Mouse (Mus musculus) megakaryocyte, embryonic 14.5 days (primary cell): Measurements from ENCODE around the gene Trim47. TPM values are rescaled to one million over a fixed set of nuclear protein-coding genes. Genes with fewer than 3 reads are reported as not detected.

Source experiments
- H3K27me3 ChIP-seq: replicated peaks from 2 replicates; pipeline ENCODE3; 2012; ENCODE audit warnings: inconsistent platforms
- H3K36me3 ChIP-seq: replicated peaks from 2 replicates; pipeline ENCODE3; 2012; ENCODE audit warnings: low read length, inconsistent platforms, mixed read lengths
- H3K4me1 ChIP-seq: 2 replicates; pipeline ENCODE4 v1.6.1; 2012; ENCODE audit warnings: inconsistent platforms
- H3K4me3 ChIP-seq: replicated peaks from 2 replicates; pipeline ENCODE3; 2012; ENCODE audit warnings: moderate library complexity, mild to moderate bottlenecking, inconsistent platforms
- H3K9me3 ChIP-seq: 2 replicates; pipeline ENCODE4 v1.6.1; 2012; ENCODE audit warnings: inconsistent platforms
- FLI1 ChIP-seq: IDR thresholded peaks from 2 replicates; pipeline ENCODE4 v1.6.1; 2012; ENCODE audit warnings: low read length, inconsistent platforms, mixed read lengths
- GATA1 ChIP-seq: IDR thresholded peaks from 3 replicates; pipeline ENCODE4 v1.6.1; 2012; ENCODE audit warnings: mixed read lengths, low read length, inconsistent platforms, borderline replicate concordance
- polyA plus RNA-seq: library from polyadenylated mRNA; stranded (reverse); fragments of >175 nt; gene quantifications from 2 replicates; pipeline ENCODE4 v1.2.3, GENCODE M21; 2012; ENCODE audit warnings: low replicate concordance; ENCODE audit not compliant: insufficient read depth

The Trim47 gene
- polyA plus RNA-seq, result 6.9 and 23.5 TPM in 2 replicates

GRCm38 (mm10) chr11:116127156-116127980 is at the start of gene Trim47:
Trim47 (minus strand) TSS chr11:116127210.
- no peak within 1 kb of the TSS for H3K4me3 ChIP-seq
- H3K36me3 ChIP-seq, result peaks cover 81% of the 10 kb centered on the region
- H3K9me3 ChIP-seq, result peaks cover 12% of the 10 kb centered on the region
- TF ChIP-seq FLI1 (no peak), GATA1 (no peak)
- no peaks in the 10 kb centered on the region for H3K27me3 ChIP-seq
- peaks cover 64% of the 10 kb centered on the region for H3K4me1 ChIP-seq

GRCm38 (mm10) chr11:116176010-116176409 is 49.0 kb upstream of the Trim47 start:
- Histone ChIP-seq H3K9me3 (no peaks in the 10 kb centered on the region), H3K4me1 (peaks cover 12% of the 10 kb centered on the region), H3K36me3 (peaks cover 96% of the 10 kb centered on the region), H3K4me3 (no peak overlapping the region), H3K27me3 (no peaks in the 10 kb centered on the region)
- TF ChIP-seq GATA1, result no peak
- TF ChIP-seq FLI1, result no peak

- Histone ChIP-seq H3K36me3 (peaks cover 90% of the 10 kb centered on the region), H3K9me3 (no peaks in the 10 kb centered on the region), H3K27me3 (no peaks in the 10 kb centered on the region), H3K4me1 (peaks cover 12% of the 10 kb centered on the region), H3K4me3 (no peak overlapping the region)
- TF ChIP-seq FLI1 (no peak), GATA1 (no peak)
Observed at GRCm38 (mm10) chr11:116174775-116175448, 47.9 kb upstream of the Trim47 start.

- H3K27me3 ChIP-seq, result no peaks in the 10 kb centered on the region
- H3K36me3 ChIP-seq, result peaks cover 63% of the 10 kb centered on the region
- no peak overlapping the region for H3K4me3 ChIP-seq
- peaks cover 30% of the 10 kb centered on the region for H3K4me1 ChIP-seq
- no peak for TF ChIP-seq FLI1
- TF ChIP-seq GATA1, result no peak
- no peaks in the 10 kb centered on the region for H3K9me3 ChIP-seq
Observed at GRCm38 (mm10) chr11:116171959-116172358, 44.9 kb upstream of the Trim47 start.

GRCm38 (mm10) chr11:116170003-116170800 is 43.2 kb upstream of the Trim47 start:
- H3K4me3 ChIP-seq, result no peak overlapping the region
- H3K4me1 ChIP-seq, result peaks cover 44% of the 10 kb centered on the region
- H3K27me3 ChIP-seq, result no peaks in the 10 kb centered on the region
- H3K9me3 ChIP-seq, result no peaks in the 10 kb centered on the region
- peaks cover 60% of the 10 kb centered on the region for H3K36me3 ChIP-seq
- no peak for TF ChIP-seq GATA1
- no peak for TF ChIP-seq FLI1

GRCm38 (mm10) chr11:116169214-116169613 is 42.2 kb upstream of the Trim47 start:
- peaks cover 48% of the 10 kb centered on the region for H3K4me1 ChIP-seq
- TF ChIP-seq GATA1 (no peak), FLI1 (no peak)
- no peaks in the 10 kb centered on the region for H3K27me3 ChIP-seq
- peaks cover 60% of the 10 kb centered on the region for H3K36me3 ChIP-seq
- H3K9me3 ChIP-seq, result no peaks in the 10 kb centered on the region
- no peak overlapping the region for H3K4me3 ChIP-seq

GRCm38 (mm10) chr11:116167884-116168439 is 41.0 kb upstream of the Trim47 start, which contains the start of gene Fbf1:
Fbf1 (minus strand) TSS chr11:116168166.
- TF ChIP-seq GATA1, result no peak
- no peak for TF ChIP-seq FLI1
- no peaks in the 10 kb centered on the region for H3K9me3 ChIP-seq
- H3K4me3 ChIP-seq, result peak within 1 kb of the TSS; percentile 95
- peaks cover 60% of the 10 kb centered on the region for H3K36me3 ChIP-seq
- H3K27me3 ChIP-seq, result no peaks in the 10 kb centered on the region
- H3K4me1 ChIP-seq, result peaks cover 60% of the 10 kb centered on the region

- Histone ChIP-seq H3K36me3 (peaks cover 59% of the 10 kb centered on the region), H3K27me3 (no peaks in the 10 kb centered on the region), H3K9me3 (no peaks in the 10 kb centered on the region), H3K4me3 (peak overlapping the region; percentile 95), H3K4me1 (peaks cover 68% of the 10 kb centered on the region)
- TF ChIP-seq GATA1, result no peak
- TF ChIP-seq FLI1, result no peak
Observed at GRCm38 (mm10) chr11:116167232-116167631, 40.2 kb upstream of the Trim47 start.

GRCm38 (mm10) chr11:116163002-116163401 is 36.0 kb upstream of the Trim47 start:
- TF ChIP-seq FLI1 (no peak), GATA1 (no peak)
- Histone ChIP-seq H3K27me3 (no peaks in the 10 kb centered on the region), H3K4me3 (no peak overlapping the region), H3K4me1 (peaks cover 91% of the 10 kb centered on the region), H3K9me3 (no peaks in the 10 kb centered on the region), H3K36me3 (peaks cover 82% of the 10 kb centered on the region)

- H3K27me3 ChIP-seq, result no peaks in the 10 kb centered on the region
- no peak overlapping the region for H3K4me3 ChIP-seq
- no peaks in the 10 kb centered on the region for H3K9me3 ChIP-seq
- H3K36me3 ChIP-seq, result peaks cover 91% of the 10 kb centered on the region
- peaks cover 95% of the 10 kb centered on the region for H3K4me1 ChIP-seq
- TF ChIP-seq FLI1 (no peak), GATA1 (no peak)
Observed at GRCm38 (mm10) chr11:116162146-116162545, 35.1 kb upstream of the Trim47 start.
